Mouse (Mus musculus) bone marrow macrophage, adult 2 months (primary cell): ENCODE measurements around the gene Git2. TPM values are rescaled to one million over a fixed set of nuclear protein-coding genes. Genes with fewer than 3 reads are reported as not detected.

ENCODE experiments used
- H3K27ac ChIP-seq: 2 replicates; pipeline ENCODE4 v1.5.1; 2012; ENCODE audit warnings: low read depth, low read length; ENCODE audit not compliant: insufficient read depth
- H3K4me1 ChIP-seq: 2 replicates; pipeline ENCODE4 v1.6.1; 2012; ENCODE audit warnings: low read length; ENCODE audit not compliant: control insufficient read depth, insufficient read depth
- H3K4me3 ChIP-seq: 2 replicates; pipeline ENCODE4 v1.5.1; 2012; ENCODE audit warnings: mild to moderate bottlenecking, low read length, moderate library complexity; ENCODE audit not compliant: insufficient read depth
- CTCF ChIP-seq: IDR thresholded peaks from 2 replicates; pipeline ENCODE4 v1.5.1; 2012; ENCODE audit warnings: low read depth, mild to moderate bottlenecking, low read length, moderate library complexity
- POLR2A ChIP-seq: IDR thresholded peaks from 2 replicates; pipeline ENCODE4 v1.6.1; 2012; ENCODE audit warnings: mild to moderate bottlenecking, low read depth, low read length, borderline replicate concordance
- polyA plus RNA-seq: library from polyadenylated mRNA; stranded (reverse); fragments of >200 nt; gene quantifications from 2 replicates; pipeline ENCODE4 v1.2.4, GENCODE M21; 2012; ENCODE audit not compliant: missing spikeins, insufficient read depth, insufficient read length

The Git2 gene
- polyA plus RNA-seq, 1 experiment = 111 TPM

- H3K4me1 ChIP-seq = no peaks in the 10 kb centered on the region
- TF ChIP-seq CTCF (no peak), POLR2A (no peak)
- H3K4me3 ChIP-seq = no peak overlapping the region
- no peak overlapping the region for H3K27ac ChIP-seq
Measured at GRCm38 (mm10) chr5:114799848-114800247, 24.5 kb upstream of the Git2 start.

DNA sequence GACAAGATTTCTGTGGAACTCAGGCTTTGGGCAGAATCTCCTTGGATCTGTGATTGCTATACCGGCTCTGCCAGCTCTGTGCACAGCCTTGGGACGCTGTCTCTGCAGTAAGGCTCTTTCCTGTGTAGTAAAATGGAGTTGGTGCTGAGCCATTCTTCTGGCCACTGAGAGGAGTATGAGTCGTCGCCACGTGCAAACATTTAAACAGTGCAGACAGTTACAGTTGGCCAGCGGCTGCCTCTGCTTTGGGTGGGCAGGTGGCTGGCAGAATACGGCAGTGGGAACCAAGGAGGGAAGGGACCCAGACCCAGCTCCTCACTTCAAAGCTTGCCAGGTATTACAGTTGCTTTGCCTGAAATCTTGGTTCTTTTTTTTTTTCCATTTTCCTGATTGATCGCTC is 21.9 kb upstream of the Git2 start:
- Histone ChIP-seq H3K4me1 (no peaks in the 10 kb centered on the region), H3K4me3 (no peak overlapping the region), H3K27ac (no peak overlapping the region)
- TF ChIP-seq POLR2A (no peak), CTCF (no peak)

DNA sequence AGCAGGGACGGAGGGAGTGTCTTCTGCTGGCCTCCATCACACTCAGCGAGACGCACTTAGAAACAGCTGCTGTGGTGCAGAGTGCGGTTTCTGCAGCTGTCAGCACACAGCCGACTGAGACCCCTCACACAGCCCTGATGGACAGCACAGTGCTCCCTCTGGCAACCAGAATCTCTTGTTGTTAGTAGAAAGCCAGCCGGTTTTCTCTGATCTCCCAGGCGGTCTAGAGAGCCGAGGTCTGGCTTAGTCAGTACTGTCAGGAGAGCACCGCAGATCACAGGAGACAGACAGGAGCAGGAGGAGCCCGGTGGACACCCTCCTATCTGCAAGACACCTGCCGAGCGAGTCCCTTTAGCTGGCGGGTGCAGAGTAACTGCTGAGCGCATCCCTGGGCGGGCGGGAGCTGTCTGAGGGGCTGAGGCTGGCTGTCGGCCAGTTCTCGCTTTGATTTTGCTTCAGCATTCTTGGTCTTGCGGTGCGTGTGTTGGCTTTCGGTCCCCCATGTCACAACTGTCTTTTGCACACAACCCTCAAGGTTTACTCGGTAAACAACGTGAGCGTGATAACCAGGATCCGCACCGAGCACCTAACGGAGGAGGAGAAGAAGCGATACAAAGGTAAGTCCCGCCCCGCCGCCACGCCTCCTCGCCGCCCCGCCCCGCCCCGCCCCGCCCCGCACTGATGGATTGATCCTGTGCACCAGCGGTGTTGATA is 21.1 kb upstream of the Git2 start:
- no peak overlapping the region for H3K4me3 ChIP-seq

DNA sequence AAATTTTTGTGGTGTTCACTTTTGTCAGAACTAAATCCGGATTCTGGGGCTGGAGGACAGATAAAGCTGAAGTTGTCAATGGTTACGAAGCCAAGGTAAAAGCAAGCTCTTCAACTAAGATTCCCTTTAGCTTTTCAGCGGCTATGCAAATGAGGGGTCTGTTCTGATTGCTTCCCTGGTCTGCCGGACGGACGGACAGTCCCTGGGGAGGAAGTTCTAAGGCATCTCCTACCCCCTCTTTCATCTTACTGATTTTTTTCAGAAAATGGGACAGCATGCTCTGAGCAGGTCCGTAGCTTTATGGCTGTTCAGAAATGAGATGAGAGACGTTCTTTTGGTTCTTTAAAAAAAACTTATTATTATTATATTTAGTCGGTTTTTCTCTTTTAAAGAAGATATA is 20.3 kb upstream of the Git2 start:
- H3K4me3 ChIP-seq = no peak overlapping the region
- TF ChIP-seq POLR2A (no peak), CTCF (no peak)
- H3K4me1 ChIP-seq = no peaks in the 10 kb centered on the region
- H3K27ac ChIP-seq = no peak overlapping the region

More for the DNA sequence above, 21.1 kb upstream of the Git2 start:
- H3K4me1 ChIP-seq = no peaks in the 10 kb centered on the region
- no peak for TF ChIP-seq CTCF
- TF ChIP-seq POLR2A = no peak
- no peak overlapping the region for H3K27ac ChIP-seq

DNA sequence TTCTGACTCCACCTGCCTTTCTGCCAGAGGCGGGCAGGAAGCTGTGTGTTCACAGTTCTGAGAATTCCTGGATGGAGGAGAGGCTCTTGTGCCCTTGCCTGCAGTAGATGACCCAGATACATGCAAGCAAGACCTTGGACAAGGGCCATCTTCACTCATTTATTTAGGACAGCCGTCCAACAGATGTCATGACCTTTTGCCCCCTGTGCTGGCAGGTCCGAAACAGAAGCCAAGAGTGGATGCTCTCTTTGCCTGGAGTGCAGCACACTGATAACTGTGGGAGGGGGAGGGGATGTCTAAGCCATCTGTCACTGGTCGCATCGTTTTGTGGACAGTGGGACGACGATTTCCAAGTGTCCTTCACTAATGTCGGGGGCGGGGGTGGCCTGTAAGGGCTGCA is 19.9 kb upstream of the Git2 start:
- Histone ChIP-seq H3K4me1 (no peaks in the 10 kb centered on the region), H3K4me3 (no peak overlapping the region), H3K27ac (no peak overlapping the region)
- TF ChIP-seq CTCF (no peak), POLR2A (no peak)

DNA sequence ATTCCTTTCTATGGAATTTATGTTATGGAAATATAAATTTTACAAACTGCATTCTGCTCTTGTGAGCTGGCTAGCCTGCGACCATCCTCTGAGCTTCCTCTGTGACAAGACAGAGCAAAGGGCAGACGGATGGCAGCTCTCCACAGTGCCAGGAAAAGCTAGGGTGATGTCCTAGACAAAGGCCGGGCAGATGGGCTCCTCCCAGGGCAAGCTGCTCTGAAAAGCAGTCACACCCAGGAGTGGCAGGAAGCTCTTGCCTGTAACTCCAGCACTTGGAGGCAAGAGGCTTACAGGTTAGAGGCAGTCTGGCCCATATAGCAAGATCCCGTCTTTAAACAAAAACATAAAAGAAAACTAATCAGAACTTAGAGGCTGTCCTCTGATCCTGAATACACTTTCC is 19.3 kb upstream of the Git2 start:
- TF ChIP-seq POLR2A (no peak), CTCF (no peak)
- Histone ChIP-seq H3K27ac (no peak overlapping the region), H3K4me1 (no peaks in the 10 kb centered on the region), H3K4me3 (no peak overlapping the region)

- no peak for TF ChIP-seq CTCF
- no peak for TF ChIP-seq POLR2A
- no peaks in the 10 kb centered on the region for H3K4me1 ChIP-seq
- H3K27ac ChIP-seq = no peak overlapping the region
- no peak overlapping the region for H3K4me3 ChIP-seq
Measured at GRCm38 (mm10) chr5:114793317-114793716, 18.0 kb upstream of the Git2 start.

- peak overlapping the region; percentile 22 for H3K4me3 ChIP-seq
- peak overlapping the region; percentile 92 for H3K27ac ChIP-seq
- no peak for TF ChIP-seq CTCF
- no peak for TF ChIP-seq POLR2A
- peaks cover 48% of the 10 kb centered on the region for H3K4me1 ChIP-seq
Measured at GRCm38 (mm10) chr5:114785196-114785595, 9.9 kb upstream of the Git2 start.

DNA sequence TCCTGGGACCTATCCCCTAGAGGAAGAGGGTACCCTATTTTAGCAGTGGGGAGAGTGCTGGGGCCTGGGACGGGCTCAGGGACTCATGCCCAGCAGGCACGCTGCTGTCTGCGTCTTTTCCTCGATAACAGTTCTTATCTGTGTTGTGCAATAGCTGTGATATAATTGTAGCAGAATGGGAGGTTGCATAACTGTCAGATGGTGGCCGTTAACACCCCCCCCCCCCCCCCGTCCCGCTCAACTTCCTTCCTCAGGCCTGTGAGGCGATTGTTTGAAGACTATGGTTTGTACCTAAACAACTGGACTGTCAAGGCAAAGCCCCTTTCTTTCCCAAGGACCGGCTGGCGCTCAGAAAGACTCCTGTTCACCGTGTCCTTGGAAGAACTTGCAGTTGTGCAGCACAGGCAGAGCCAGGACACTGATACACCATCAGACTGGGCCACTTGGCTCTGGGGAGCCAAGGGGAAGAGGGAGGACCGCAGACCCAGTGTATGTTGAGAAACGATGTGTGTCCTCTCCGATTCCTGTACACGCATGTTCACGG is 9.4 kb upstream of the Git2 start:
- Histone ChIP-seq H3K4me3 (peak overlapping the region; percentile 22), H3K27ac (peak overlapping the region; percentile 92), H3K4me1 (peaks cover 53% of the 10 kb centered on the region)
- TF ChIP-seq CTCF (no peak), POLR2A (no peak)

DNA sequence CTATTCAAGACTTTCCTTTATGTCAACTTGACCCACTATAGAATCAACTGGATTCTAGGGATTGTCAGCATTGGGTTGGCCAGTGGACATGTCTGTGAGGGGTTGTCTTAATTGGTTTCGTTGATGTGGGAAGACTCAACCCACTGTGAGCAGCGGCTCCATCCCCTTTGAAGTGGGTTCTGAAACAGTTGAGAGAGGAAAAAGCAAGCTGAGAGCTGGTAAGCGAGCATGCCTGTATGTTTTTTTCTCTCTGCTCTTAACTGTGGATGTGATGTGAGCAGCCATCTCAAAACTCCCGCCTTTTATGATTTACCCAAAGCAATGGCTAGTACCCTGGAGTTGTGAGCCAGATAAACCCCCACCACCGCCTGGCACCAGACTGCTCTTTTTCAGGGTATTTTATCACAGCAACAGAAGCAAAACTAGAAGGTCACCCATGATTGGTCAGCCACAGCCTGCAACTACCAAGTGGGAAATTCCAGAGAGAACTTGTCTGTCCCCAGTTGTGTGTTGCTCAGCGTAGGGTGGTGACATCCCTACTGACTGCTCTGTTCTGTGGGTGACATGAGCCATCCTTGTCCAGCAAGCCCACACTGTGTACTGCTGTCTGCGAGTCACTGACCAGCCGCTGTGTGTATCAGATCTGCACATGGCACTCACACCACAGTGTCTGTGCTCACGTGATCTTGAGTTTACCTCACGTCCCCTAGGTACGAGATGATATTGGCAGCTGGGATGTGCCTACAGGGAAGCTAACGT is 8.3 kb upstream of the Git2 start:
- H3K4me1 ChIP-seq = peaks cover 57% of the 10 kb centered on the region
- H3K27ac ChIP-seq = peak overlapping the region; percentile 47

More for the DNA sequence above, 8.3 kb upstream of the Git2 start:
- TF ChIP-seq POLR2A (no peak), CTCF (no peak)
- H3K4me3 ChIP-seq = no peak overlapping the region
